Mouse (Mus musculus): ENCODE measurements around the gene Plbd2. TPM values are rescaled to one million over a fixed set of nuclear protein-coding genes. Genes with fewer than 3 reads are reported as not detected.

Plbd2 gene
- polyA plus RNA-seq, 1 experiment from 2014 or later: 30.6 TPM

DNA sequence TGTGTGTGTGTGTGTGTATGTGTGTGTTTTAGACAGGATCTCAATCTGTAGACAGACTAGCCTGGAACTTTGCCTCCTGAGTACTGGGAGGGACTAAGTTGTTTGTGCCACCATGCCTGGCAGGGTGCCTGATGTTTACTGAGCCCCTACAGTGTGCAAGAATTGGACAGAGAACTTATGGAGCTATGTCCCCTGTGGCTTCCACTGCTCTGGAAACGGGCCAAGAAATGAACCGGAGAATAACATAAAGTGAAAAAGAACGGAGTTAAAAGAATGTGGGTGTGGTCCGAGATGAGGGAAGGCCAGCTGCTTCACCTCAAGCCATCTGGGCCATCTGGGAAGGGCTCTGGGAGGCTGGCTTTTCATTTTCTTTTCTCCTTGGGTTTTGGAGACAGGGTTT, 11.3 kb upstream of the Plbd2 start:
- H3K9me3 ChIP-seq (replicated peaks; ENCODE audit: control insufficient read depth, low read length, poor library complexity, severe bottlenecking): no peaks in the 10 kb centered on the region
- ATAC-seq: no peak
- H3K4me3 ChIP-seq (ENCODE audit: low read depth, low read length): no peak overlapping the region
- H3K9ac ChIP-seq (ENCODE audit: low read depth, low read length): no peak overlapping the region
- H3K27me3 ChIP-seq (ENCODE audit: control insufficient read depth, insufficient read depth, low read depth, low read length): 0 out of 2 replicates have a peak, but pooled peaks cover 3% of the 10 kb centered on the region
- H3K4me2 ChIP-seq (ENCODE audit: low read length): no peak overlapping the region
- H3K4me1 ChIP-seq (ENCODE audit: control insufficient read depth, insufficient read depth, low read length): peaks cover 5% of the 10 kb centered on the region
- 26% methylated on average over 4 of the region's 4 CpGs for WGBS
- no peak overlapping the region for H3K27ac ChIP-seq (ENCODE audit: low read length)
- no peaks in the 10 kb centered on the region for H3K36me3 ChIP-seq (ENCODE audit: control insufficient read depth, insufficient read depth, low read length)

DNA sequence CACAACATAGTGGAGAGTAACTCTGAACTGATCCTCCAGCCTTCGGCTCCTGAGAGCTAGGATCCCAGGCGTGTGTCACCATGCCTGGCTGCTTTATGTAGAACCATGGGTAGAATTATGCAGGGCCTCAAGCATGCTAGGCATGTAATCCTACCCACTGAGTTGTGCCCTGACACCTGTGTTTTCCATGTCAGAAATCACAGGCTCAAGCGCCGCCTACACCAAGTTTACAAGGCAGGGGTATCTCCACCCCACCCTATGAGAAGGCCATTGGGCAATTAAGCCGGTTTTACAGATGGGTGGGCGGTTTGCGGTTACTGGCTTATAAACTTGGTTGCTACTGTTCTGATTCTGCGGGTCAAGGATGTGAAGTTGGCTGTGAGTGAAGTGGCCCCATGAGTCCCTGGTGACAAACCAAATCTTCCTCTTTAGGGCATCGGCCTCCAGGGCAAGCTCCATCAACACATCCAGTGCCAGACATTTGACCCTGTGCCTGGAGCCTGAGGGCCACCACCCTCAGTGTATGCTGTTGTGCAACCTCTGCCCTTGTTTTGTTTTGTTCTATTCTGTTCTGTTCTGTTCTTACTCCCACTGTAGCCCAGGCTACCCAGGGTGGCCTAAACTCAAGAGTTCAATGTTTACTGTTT, 10.7 kb upstream of the Plbd2 start:
- no peak overlapping the region for H3K9ac ChIP-seq (ENCODE audit: low read depth, low read length)
- peaks cover 2% of the 10 kb centered on the region for H3K9me3 ChIP-seq (replicated peaks; ENCODE audit: control insufficient read depth, low read length, poor library complexity, severe bottlenecking)
- H3K4me2 ChIP-seq (ENCODE audit: low read length): no peak overlapping the region
- no peak overlapping the region for H3K4me3 ChIP-seq (ENCODE audit: low read depth, low read length)
- H3K36me3 ChIP-seq (ENCODE audit: control insufficient read depth, insufficient read depth, low read length): no peaks in the 10 kb centered on the region
- WGBS: 92% methylated on average over 9 of the region's 9 CpGs
- H3K4me1 ChIP-seq (ENCODE audit: control insufficient read depth, insufficient read depth, low read length): peaks cover 5% of the 10 kb centered on the region
- 0 out of 2 replicates have a peak, but pooled peaks cover 3% of the 10 kb centered on the region for H3K27me3 ChIP-seq (ENCODE audit: control insufficient read depth, insufficient read depth, low read depth, low read length)
- H3K27ac ChIP-seq (ENCODE audit: low read length): no peak overlapping the region
- ATAC-seq: no peak

DNA sequence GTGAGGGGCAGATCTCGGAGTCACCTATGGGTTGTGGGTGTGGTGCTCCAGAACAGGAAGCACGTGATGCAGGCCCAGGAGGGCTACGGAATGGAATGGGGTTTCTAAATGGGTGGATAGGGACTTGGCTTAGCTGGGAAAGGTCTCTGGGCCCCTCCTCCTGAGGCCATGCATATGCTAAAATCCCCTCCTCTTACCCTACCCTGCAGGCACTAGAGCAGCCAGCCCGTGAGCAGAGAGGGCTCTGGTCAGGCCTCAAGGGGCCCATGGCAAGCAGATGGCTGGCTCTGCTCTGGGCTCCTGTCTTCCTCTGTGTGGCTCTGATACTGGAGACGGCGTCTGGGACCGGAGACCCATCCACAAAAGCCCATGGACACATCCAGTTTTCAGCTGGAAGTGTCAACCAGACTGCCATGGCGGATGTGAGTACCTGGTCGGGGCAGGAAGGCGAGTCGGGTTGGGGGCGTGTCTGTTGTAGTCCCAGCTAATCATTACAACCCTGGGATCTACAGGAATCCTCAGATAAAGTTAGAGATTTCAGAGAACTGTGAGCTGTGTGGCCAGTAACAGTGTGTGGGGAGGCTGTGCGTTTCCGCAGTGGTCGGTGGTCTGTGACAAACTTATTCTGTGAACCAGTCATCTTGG, 9.6 kb upstream of the Plbd2 start:
- Histone ChIP-seq H3K9me3 (replicated peaks; ENCODE audit: control insufficient read depth, low read length, poor library complexity, severe bottlenecking) (peaks cover 2% of the 10 kb centered on the region), H3K4me3 (ENCODE audit: low read depth, low read length) (no peak overlapping the region), H3K9ac (ENCODE audit: low read depth, low read length) (no peak overlapping the region), H3K4me2 (ENCODE audit: low read length) (no peak overlapping the region), H3K27me3 (ENCODE audit: control insufficient read depth, insufficient read depth, low read depth, low read length) (0 out of 2 replicates have a peak, but pooled peaks cover 3% of the 10 kb centered on the region), H3K4me1 (ENCODE audit: control insufficient read depth, insufficient read depth, low read length) (peaks cover 5% of the 10 kb centered on the region), H3K27ac (ENCODE audit: low read length) (no peak overlapping the region), H3K36me3 (ENCODE audit: control insufficient read depth, insufficient read depth, low read length) (no peaks in the 10 kb centered on the region)
- no peak for ATAC-seq
- 34% methylated on average over 15 of the region's 15 CpGs for WGBS

DNA sequence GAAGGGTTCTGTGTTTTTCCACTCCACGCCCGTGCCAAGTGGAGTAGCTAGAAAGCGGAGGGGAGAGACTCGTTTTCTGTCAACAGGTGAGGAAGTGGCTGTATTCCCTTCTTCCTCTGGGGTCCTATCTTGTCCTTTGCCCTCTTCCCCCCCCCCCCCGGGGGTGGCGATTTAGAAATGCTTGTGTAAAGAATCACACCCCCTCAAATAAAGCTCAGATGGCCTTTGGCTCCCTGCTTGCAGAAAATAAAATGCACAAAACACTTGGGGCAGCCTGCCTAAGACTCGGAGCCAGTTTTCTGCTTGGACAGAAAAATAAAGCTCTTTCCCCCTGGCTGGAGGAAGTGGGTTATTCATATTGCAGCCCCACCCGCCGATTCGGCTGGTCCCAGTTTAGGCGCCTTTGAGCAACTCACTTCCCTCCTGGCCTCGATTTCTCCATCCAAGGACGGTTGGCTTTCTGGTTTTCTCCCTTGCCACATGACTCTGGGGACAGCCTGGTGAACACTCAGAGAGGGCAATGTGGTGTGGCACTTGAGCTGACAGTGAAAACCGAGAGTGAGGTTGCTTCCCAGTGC, 8.3 kb upstream of the Plbd2 start:
- Histone ChIP-seq H3K27ac (ENCODE audit: low read length) (no peak overlapping the region), H3K27me3 (ENCODE audit: control insufficient read depth, insufficient read depth, low read depth, low read length) (0 out of 2 replicates have a peak, but pooled peaks cover 3% of the 10 kb centered on the region), H3K4me3 (ENCODE audit: low read depth, low read length) (peak overlapping the region; percentile 36), H3K4me1 (ENCODE audit: control insufficient read depth, insufficient read depth, low read length) (peaks cover 5% of the 10 kb centered on the region), H3K9me3 (replicated peaks; ENCODE audit: control insufficient read depth, low read length, poor library complexity, severe bottlenecking) (peaks cover 2% of the 10 kb centered on the region), H3K4me2 (ENCODE audit: low read length) (peak overlapping the region; percentile 69), H3K9ac (ENCODE audit: low read depth, low read length) (0 out of 2 replicates have a peak overlapping the region, but pooled peaks have one; percentile 45), H3K36me3 (ENCODE audit: control insufficient read depth, insufficient read depth, low read length) (no peaks in the 10 kb centered on the region)
- no peak for ATAC-seq
- WGBS: 38% methylated on average over 11 of the region's 14 CpGs

DNA sequence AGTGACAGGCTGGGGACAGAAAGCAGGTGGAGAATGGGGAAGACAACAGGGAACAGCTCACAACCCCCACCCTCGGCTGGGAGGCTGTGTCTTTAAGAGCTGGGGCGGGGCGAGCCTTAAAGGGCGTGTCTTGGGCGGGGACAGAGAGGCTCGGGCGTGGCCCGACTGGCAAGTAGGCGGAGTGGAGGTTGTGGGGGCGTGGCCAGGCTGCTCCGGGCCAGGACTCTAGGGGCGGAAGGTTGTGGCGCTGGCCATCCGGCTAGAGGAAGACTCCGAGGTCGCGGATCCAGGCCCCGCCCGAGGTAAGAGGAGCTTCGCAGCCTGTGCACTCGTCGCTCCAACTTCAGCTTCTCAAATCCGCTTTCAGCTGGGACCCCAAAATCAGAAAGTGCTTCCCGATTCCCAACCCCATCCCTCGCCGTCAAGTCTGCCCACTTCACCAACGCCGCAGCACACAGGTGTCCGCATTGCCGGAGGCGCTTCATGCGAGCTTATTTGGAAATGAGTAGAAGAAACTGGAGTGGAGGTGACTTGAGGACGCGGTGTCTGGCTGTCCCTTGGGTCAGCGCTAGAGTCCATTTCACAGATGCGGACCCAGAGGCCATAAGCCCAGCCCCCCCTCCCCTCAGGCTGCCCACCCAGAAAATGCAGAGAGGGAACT, 7.7 kb upstream of the Plbd2 start, which contains the start of gene Slc8b1:
Gene Slc8b1 (plus strand): TSS at position 187 of the 661 bp plus-strand sequence.
- Histone ChIP-seq H3K9me3 (replicated peaks; ENCODE audit: control insufficient read depth, low read length, poor library complexity, severe bottlenecking) (peaks cover 2% of the 10 kb centered on the region), H3K9ac (ENCODE audit: low read depth, low read length) (peak within 1 kb of the TSS; percentile 45; the same call in 1 of the 2 replicates), H3K27me3 (ENCODE audit: control insufficient read depth, insufficient read depth, low read depth, low read length) (0 out of 2 replicates have a peak, but pooled peaks cover 3% of the 10 kb centered on the region), H3K4me3 (ENCODE audit: low read depth, low read length) (peak within 1 kb of the TSS; percentile 36), H3K27ac (ENCODE audit: low read length) (no peak within 1 kb of the TSS), H3K36me3 (ENCODE audit: control insufficient read depth, insufficient read depth, low read length) (no peaks in the 10 kb centered on the region), H3K4me1 (ENCODE audit: control insufficient read depth, insufficient read depth, low read length) (peaks cover 5% of the 10 kb centered on the region), H3K4me2 (ENCODE audit: low read length) (peak within 1 kb of the TSS; percentile 69)
- peak; percentile 62 for ATAC-seq
- 2% methylated on average over 36 of the region's 36 CpGs for WGBS

DNA sequence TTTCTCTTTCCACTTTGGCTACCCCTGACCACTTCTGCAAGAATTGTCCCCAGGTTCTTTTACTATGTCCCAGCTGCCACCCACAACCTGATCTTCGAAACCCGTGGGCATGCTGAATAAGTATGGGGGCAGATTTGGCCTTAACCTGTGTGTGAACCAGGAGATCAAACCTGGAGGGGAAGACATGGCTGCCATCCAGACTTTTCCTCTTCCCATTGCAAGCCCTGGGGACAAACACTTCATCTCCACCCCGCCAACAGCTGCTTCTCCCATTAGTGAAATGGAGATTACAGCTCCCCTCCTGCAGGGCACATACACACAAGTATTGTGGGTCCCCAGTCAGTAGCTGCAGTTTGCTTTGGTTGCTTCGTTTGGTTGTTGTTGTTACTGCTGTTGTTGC, 3.9 kb upstream of the Plbd2 start:
- H3K9ac ChIP-seq (ENCODE audit: low read depth, low read length): no peak overlapping the region
- WGBS: 49% methylated on average over 4 of the region's 4 CpGs
- ATAC-seq: no peak
- peaks cover 2% of the 10 kb centered on the region for H3K9me3 ChIP-seq (replicated peaks; ENCODE audit: control insufficient read depth, low read length, poor library complexity, severe bottlenecking)
- 0 out of 2 replicates have a peak, but pooled peaks cover 3% of the 10 kb centered on the region for H3K27me3 ChIP-seq (ENCODE audit: control insufficient read depth, insufficient read depth, low read depth, low read length)
- no peak overlapping the region for H3K4me3 ChIP-seq (ENCODE audit: low read depth, low read length)
- peaks cover 10% of the 10 kb centered on the region for H3K4me1 ChIP-seq (ENCODE audit: control insufficient read depth, insufficient read depth, low read length)
- no peaks in the 10 kb centered on the region for H3K36me3 ChIP-seq (ENCODE audit: control insufficient read depth, insufficient read depth, low read length)
- H3K27ac ChIP-seq (ENCODE audit: low read length): no peak overlapping the region
- no peak overlapping the region for H3K4me2 ChIP-seq (ENCODE audit: low read length)

DNA sequence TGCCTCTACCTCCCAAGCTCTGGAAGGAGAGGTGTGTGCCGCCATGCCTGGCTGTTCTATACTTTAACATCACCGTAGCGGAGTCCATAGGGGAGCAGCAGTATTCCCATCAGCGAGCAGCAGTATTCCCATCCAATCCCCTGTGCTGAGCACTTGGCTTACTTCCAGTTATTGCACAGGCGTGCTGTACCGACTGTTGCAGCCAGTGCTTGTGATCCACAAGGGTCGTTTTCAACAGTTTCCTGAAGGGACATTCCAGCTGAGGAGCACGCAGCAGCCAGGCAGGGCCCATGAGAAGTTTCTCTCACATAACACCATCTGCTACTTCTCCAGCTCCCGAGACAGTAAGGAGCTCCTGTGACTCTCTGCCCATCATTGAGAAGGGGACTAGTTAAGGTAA, 3.1 kb upstream of the Plbd2 start:
- 55% methylated on average over 9 of the region's 9 CpGs for WGBS
- H3K4me2 ChIP-seq (ENCODE audit: low read length): no peak overlapping the region
- no peak overlapping the region for H3K4me3 ChIP-seq (ENCODE audit: low read depth, low read length)
- no peak overlapping the region for H3K27ac ChIP-seq (ENCODE audit: low read length)
- no peaks in the 10 kb centered on the region for H3K36me3 ChIP-seq (ENCODE audit: control insufficient read depth, insufficient read depth, low read length)
- H3K27me3 ChIP-seq (ENCODE audit: control insufficient read depth, insufficient read depth, low read depth, low read length): no peaks in the 10 kb centered on the region
- no peak overlapping the region for H3K9ac ChIP-seq (ENCODE audit: low read depth, low read length)
- H3K4me1 ChIP-seq (ENCODE audit: control insufficient read depth, insufficient read depth, low read length): peaks cover 15% of the 10 kb centered on the region
- H3K9me3 ChIP-seq (replicated peaks; ENCODE audit: control insufficient read depth, low read length, poor library complexity, severe bottlenecking): peaks cover 2% of the 10 kb centered on the region
- ATAC-seq: no peak

DNA sequence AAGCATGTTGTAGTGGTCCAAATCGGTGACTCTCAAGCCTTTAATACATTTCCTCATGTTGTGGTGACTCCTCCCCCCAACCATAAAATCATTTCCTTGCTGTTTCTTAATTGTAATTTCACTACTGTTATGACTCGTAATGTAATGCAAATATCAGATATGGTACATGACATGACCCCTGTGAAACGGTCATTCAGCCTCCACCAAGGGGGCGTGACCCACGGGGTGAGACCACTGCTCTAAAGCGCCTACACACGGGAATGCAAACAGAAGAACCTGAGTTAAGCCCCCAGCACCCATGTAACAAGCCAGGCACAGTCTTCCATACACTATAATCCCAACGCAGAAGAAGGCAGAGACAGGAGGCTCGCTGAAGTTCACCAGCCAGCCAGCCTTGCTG, 2.4 kb upstream of the Plbd2 start:
- ATAC-seq: no peak
- Histone ChIP-seq H3K9ac (ENCODE audit: low read depth, low read length) (no peak overlapping the region), H3K4me2 (ENCODE audit: low read length) (no peak overlapping the region), H3K36me3 (ENCODE audit: control insufficient read depth, insufficient read depth, low read length) (no peaks in the 10 kb centered on the region), H3K27me3 (ENCODE audit: control insufficient read depth, insufficient read depth, low read depth, low read length) (no peaks in the 10 kb centered on the region), H3K4me1 (ENCODE audit: control insufficient read depth, insufficient read depth, low read length) (peaks cover 11% of the 10 kb centered on the region), H3K4me3 (ENCODE audit: low read depth, low read length) (no peak overlapping the region), H3K27ac (ENCODE audit: low read length) (no peak overlapping the region), H3K9me3 (replicated peaks; ENCODE audit: control insufficient read depth, low read length, poor library complexity, severe bottlenecking) (peaks cover 2% of the 10 kb centered on the region)
- 69% methylated on average over 9 of the region's 9 CpGs for WGBS
